Mouse (Mus musculus) lung, postnatal 0 days (tissue): Measurements from ENCODE around the gene Adamtsl3.

Source experiments
- CTCF ChIP-seq: IDR thresholded peaks from 2 replicates; pipeline ENCODE4 v1.5.1; 2016; ENCODE audit warnings: antibody characterized with exemption, mild to moderate bottlenecking
- EP300 ChIP-seq: IDR thresholded peaks from 2 replicates; pipeline ENCODE4 v1.6.1; 2016; ENCODE audit warnings: antibody characterized with exemption, mild to moderate bottlenecking, control low read depth

- TF ChIP-seq EP300 = peak; percentile 33; the same call in 1 of the 2 replicates
- no peak for TF ChIP-seq CTCF
These were observed 198.4 kb downstream of the Adamtsl3 start for GRCm38 (mm10) chr7:82533747-82534504.
